Mouse (Mus musculus) olfactory bulb, adult 2 months (tissue): ENCODE data around the gene Relt.

Experiments
- CTCF ChIP-seq: fragments of 200-500 bp; IDR thresholded peaks from 2 replicates; pipeline ENCODE4 v1.5.1; 2012; ENCODE audit warnings: low read depth, mild to moderate bottlenecking, low read length, moderate library complexity; ENCODE audit not compliant: insufficient read depth
- POLR2A ChIP-seq: fragments of 200-500 bp; IDR thresholded peaks from 2 replicates; pipeline ENCODE4 v1.6.1; 2012; ENCODE audit warnings: mild to moderate bottlenecking, low read depth, low read length, moderate library complexity; ENCODE audit not compliant: insufficient read depth

GRCm38 (mm10) chr7:100849508-100849907 lies 13.7 kb downstream of the Relt start:
- TF ChIP-seq CTCF (no peak), POLR2A (no peak)
